Mouse (Mus musculus): ENCODE measurements around the gene Ubl3. TPM values are rescaled to one million over a fixed set of nuclear protein-coding genes. Genes with fewer than 3 reads are reported as not detected.

Gene Ubl3
- polyA plus RNA-seq, 1 experiment, result 43.3 TPM

DNA sequence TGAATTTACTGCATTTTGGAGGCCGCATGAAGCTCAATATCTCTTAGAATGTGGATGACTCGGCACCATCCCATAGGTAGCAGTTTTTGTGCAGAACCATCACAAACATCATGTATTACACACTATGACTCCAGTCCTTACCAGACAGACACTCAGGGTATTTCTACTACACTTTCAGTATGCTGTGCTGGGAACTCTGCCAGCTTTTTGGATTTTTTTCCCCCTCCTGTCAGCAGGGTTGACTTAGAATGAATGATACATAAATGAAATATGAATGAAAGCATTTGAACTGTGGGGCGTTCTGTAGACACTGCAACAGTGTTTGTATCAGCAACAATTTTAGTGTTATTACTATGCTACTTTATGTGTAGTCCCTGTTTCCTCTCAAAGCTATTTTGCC is 17.9 kb downstream of the Ubl3 start:
- Histone ChIP-seq H3ac (ENCODE audit: control insufficient read depth, insufficient read length) (no peak overlapping the region), H3K4me3 (no peak overlapping the region), H3K27me3 (ENCODE audit: control insufficient read depth, insufficient read depth, insufficient read length) (no peaks in the 10 kb centered on the region), H3K36me3 (ENCODE audit: control insufficient read depth, insufficient read depth) (no peaks in the 10 kb centered on the region), H3K79me2 (ENCODE audit: control insufficient read depth, insufficient read depth) (peaks cover 90% of the 10 kb centered on the region), H3K4me2 (ENCODE audit: low read depth) (peak overlapping the region; percentile 84)
- TF ChIP-seq E2F4 (IDR thresholded peaks at IDR 0.05; ENCODE audit: insufficient read depth) (no peak), TCF12 (IDR thresholded peaks at IDR 0.05; ENCODE audit: insufficient read depth, poor library complexity, severe bottlenecking) (no peak), POLR2AphosphoS2 (IDR thresholded peaks at IDR 0.05; ENCODE audit: insufficient read length, low read depth) (no peak), MYOG (IDR thresholded peaks at IDR 0.05; ENCODE audit: control insufficient read depth in 1 of 3, insufficient read depth in 1 of 3, insufficient read length in 2 of 3, low read depth in 2 of 3) (no peak), REST (IDR thresholded peaks at IDR 0.05; ENCODE audit: insufficient read depth, insufficient read length) (no peak), TCF3 (IDR thresholded peaks at IDR 0.05; ENCODE audit: insufficient read length, low read depth) (no peak), USF1 (IDR thresholded peaks at IDR 0.05; ENCODE audit: low read depth) (no peak), MAX (IDR thresholded peaks at IDR 0.05; ENCODE audit: low read depth) (no peak), POLR2A (IDR thresholded peaks at IDR 0.05; ENCODE audit: insufficient read length, low read depth) (no peak), CEBPB (IDR thresholded peaks at IDR 0.05; ENCODE audit: insufficient read depth, poor library complexity, severe bottlenecking) (no peak), SRF (IDR thresholded peaks at IDR 0.05; ENCODE audit: control insufficient read depth, insufficient read length, low read depth) (no peak), MYOD1 (IDR thresholded peaks at IDR 0.05; ENCODE audit: control insufficient read depth in 1 of 3, insufficient read length in 2 of 3, low read depth in 2 of 3) (no peak)

DNA sequence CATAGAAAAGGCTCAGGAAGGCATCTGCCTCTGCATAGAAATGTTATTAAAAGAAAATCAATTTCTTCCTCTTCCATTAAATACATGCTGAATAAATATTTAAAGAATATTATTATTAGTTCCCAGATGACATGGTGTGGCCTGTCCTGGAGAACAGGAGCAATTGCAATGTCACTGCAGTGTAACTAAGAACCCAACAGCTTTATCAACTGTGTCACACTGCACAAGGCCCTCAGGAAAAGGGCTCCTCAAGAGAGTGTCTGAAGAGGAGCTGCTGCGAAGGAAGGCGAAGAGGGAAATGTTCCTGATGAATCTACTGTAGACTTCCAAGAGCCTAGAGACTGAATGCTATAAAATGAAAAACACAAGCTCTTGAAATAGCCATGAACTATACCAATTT is 18.7 kb downstream of the Ubl3 start:
- H3K36me3 ChIP-seq (ENCODE audit: control insufficient read depth, insufficient read depth), result no peaks in the 10 kb centered on the region
- no peak overlapping the region for H3K4me3 ChIP-seq
- H3K4me2 ChIP-seq (ENCODE audit: low read depth), result peak overlapping the region; percentile 84
- TF ChIP-seq POLR2A (IDR thresholded peaks at IDR 0.05; ENCODE audit: insufficient read length, low read depth), result no peak
- no peak for TF ChIP-seq CEBPB (IDR thresholded peaks at IDR 0.05; ENCODE audit: insufficient read depth, poor library complexity, severe bottlenecking)
- TF ChIP-seq TCF3 (IDR thresholded peaks at IDR 0.05; ENCODE audit: insufficient read length, low read depth), result no peak
- no peak for TF ChIP-seq POLR2AphosphoS2 (IDR thresholded peaks at IDR 0.05; ENCODE audit: insufficient read length, low read depth)
- no peak for TF ChIP-seq E2F4 (IDR thresholded peaks at IDR 0.05; ENCODE audit: insufficient read depth)
- TF ChIP-seq MAX (IDR thresholded peaks at IDR 0.05; ENCODE audit: low read depth), result no peak
- TF ChIP-seq TCF12 (IDR thresholded peaks at IDR 0.05; ENCODE audit: insufficient read depth, poor library complexity, severe bottlenecking), result no peak
- TF ChIP-seq MYOD1 (IDR thresholded peaks at IDR 0.05; ENCODE audit: control insufficient read depth in 1 of 3, insufficient read length in 2 of 3, low read depth in 2 of 3), result no peak
- TF ChIP-seq SRF (IDR thresholded peaks at IDR 0.05; ENCODE audit: control insufficient read depth, insufficient read length, low read depth), result no peak
- TF ChIP-seq REST (IDR thresholded peaks at IDR 0.05; ENCODE audit: insufficient read depth, insufficient read length), result no peak
- TF ChIP-seq USF1 (IDR thresholded peaks at IDR 0.05; ENCODE audit: low read depth), result no peak
- TF ChIP-seq MYOG (IDR thresholded peaks at IDR 0.05; ENCODE audit: control insufficient read depth in 1 of 3, insufficient read depth in 1 of 3, insufficient read length in 2 of 3, low read depth in 2 of 3), result no peak
- H3K79me2 ChIP-seq (ENCODE audit: control insufficient read depth, insufficient read depth), result peaks cover 90% of the 10 kb centered on the region
- H3K27me3 ChIP-seq (ENCODE audit: control insufficient read depth, insufficient read depth, insufficient read length), result no peaks in the 10 kb centered on the region
- H3ac ChIP-seq (ENCODE audit: control insufficient read depth, insufficient read length), result no peak overlapping the region

DNA sequence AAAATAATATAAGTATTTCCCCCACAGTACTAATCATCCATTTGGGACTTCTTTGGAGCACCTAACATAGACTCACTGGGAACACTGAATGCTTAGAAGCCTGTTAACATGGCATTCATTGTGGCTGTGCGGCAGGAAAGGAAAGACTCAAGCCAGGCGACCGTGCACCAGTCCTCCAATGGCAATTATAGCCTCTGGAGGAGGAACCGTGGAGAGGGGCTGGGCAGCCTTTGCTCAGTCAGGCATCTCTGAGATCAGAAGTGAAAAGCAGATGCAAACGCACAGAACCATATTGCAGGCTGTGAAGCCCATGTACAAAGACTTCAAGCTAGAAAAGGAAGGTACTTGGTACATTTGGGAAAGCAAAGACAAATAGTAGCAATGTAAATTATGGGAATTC is 20.4 kb downstream of the Ubl3 start:
- Histone ChIP-seq H3K4me2 (ENCODE audit: low read depth) (no peak overlapping the region), H3K4me3 (no peak overlapping the region), H3K27me3 (ENCODE audit: control insufficient read depth, insufficient read depth, insufficient read length) (no peaks in the 10 kb centered on the region), H3K79me2 (ENCODE audit: control insufficient read depth, insufficient read depth) (peaks cover 90% of the 10 kb centered on the region), H3K36me3 (ENCODE audit: control insufficient read depth, insufficient read depth) (no peaks in the 10 kb centered on the region), H3ac (ENCODE audit: control insufficient read depth, insufficient read length) (no peak overlapping the region)
- TF ChIP-seq MYOD1 (IDR thresholded peaks at IDR 0.05; ENCODE audit: control insufficient read depth in 1 of 3, insufficient read length in 2 of 3, low read depth in 2 of 3) (no peak), E2F4 (IDR thresholded peaks at IDR 0.05; ENCODE audit: insufficient read depth) (no peak), CEBPB (IDR thresholded peaks at IDR 0.05; ENCODE audit: insufficient read depth, poor library complexity, severe bottlenecking) (no peak), POLR2A (IDR thresholded peaks at IDR 0.05; ENCODE audit: insufficient read length, low read depth) (no peak), POLR2AphosphoS2 (IDR thresholded peaks at IDR 0.05; ENCODE audit: insufficient read length, low read depth) (no peak), TCF12 (IDR thresholded peaks at IDR 0.05; ENCODE audit: insufficient read depth, poor library complexity, severe bottlenecking) (no peak), USF1 (IDR thresholded peaks at IDR 0.05; ENCODE audit: low read depth) (no peak), TCF3 (IDR thresholded peaks at IDR 0.05; ENCODE audit: insufficient read length, low read depth) (no peak), MYOG (IDR thresholded peaks at IDR 0.05; ENCODE audit: control insufficient read depth in 1 of 3, insufficient read depth in 1 of 3, insufficient read length in 2 of 3, low read depth in 2 of 3) (no peak), REST (IDR thresholded peaks at IDR 0.05; ENCODE audit: insufficient read depth, insufficient read length) (no peak), MAX (IDR thresholded peaks at IDR 0.05; ENCODE audit: low read depth) (no peak), SRF (IDR thresholded peaks at IDR 0.05; ENCODE audit: control insufficient read depth, insufficient read length, low read depth) (no peak)

DNA sequence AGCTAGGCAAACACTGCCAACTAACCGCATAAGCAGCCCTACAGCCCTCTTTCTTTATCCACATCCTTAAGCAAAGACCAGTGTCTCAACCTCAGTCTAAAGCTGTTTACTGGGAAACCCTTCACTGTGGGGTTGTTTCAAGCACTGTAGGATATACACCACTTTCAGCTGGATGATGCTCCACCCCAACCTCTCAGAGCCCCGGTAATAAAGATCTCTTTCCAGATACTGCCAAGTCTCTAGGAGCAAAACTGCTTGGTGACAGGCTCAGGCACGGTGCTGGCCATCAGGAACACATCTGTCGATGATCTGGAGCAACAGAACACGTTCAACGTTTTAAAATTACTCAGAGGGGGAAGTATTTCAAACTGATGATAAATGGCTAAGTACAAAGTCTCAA is 25.0 kb downstream of the Ubl3 start:
- H3K79me2 ChIP-seq (ENCODE audit: control insufficient read depth, insufficient read depth), result peaks cover 100% of the 10 kb centered on the region
- no peak overlapping the region for H3ac ChIP-seq (ENCODE audit: control insufficient read depth, insufficient read length)
- H3K4me2 ChIP-seq (ENCODE audit: low read depth), result no peak overlapping the region
- H3K36me3 ChIP-seq (ENCODE audit: control insufficient read depth, insufficient read depth), result no peaks in the 10 kb centered on the region
- no peak overlapping the region for H3K4me3 ChIP-seq
- TF ChIP-seq CEBPB (IDR thresholded peaks at IDR 0.05; ENCODE audit: insufficient read depth, poor library complexity, severe bottlenecking), result no peak
- TF ChIP-seq USF1 (IDR thresholded peaks at IDR 0.05; ENCODE audit: low read depth), result no peak
- no peak for TF ChIP-seq SRF (IDR thresholded peaks at IDR 0.05; ENCODE audit: control insufficient read depth, insufficient read length, low read depth)
- TF ChIP-seq MYOD1 (IDR thresholded peaks at IDR 0.05; ENCODE audit: control insufficient read depth in 1 of 3, insufficient read length in 2 of 3, low read depth in 2 of 3), result no peak
- no peak for TF ChIP-seq POLR2AphosphoS2 (IDR thresholded peaks at IDR 0.05; ENCODE audit: insufficient read length, low read depth)
- TF ChIP-seq E2F4 (IDR thresholded peaks at IDR 0.05; ENCODE audit: insufficient read depth), result no peak
- H3K27me3 ChIP-seq (ENCODE audit: control insufficient read depth, insufficient read depth, insufficient read length), result no peaks in the 10 kb centered on the region

DNA sequence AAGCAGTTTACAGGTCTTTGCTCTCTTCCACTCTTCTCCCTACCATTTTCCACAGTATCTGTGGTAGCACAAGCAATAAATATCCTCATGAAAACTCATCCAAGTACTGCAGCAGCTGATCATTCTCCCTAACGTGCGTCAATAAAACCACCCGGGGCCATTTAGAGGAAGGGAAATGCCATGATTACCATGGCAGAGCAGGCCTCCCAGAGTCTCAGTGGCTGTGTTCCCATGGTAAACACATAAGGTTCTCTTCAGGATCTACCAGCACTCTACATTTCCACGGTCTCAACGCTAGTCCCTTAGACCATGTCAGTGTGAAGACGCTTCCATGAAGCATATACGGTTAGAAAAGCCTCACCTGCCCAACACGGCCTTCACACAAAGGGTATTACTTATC is 26.0 kb downstream of the Ubl3 start:
- no peak overlapping the region for H3ac ChIP-seq (ENCODE audit: control insufficient read depth, insufficient read length)
- peaks cover 99% of the 10 kb centered on the region for H3K79me2 ChIP-seq (ENCODE audit: control insufficient read depth, insufficient read depth)
- H3K4me3 ChIP-seq, result no peak overlapping the region
- H3K4me2 ChIP-seq (ENCODE audit: low read depth), result no peak overlapping the region
- no peaks in the 10 kb centered on the region for H3K36me3 ChIP-seq (ENCODE audit: control insufficient read depth, insufficient read depth)
- TF ChIP-seq SRF (IDR thresholded peaks at IDR 0.05; ENCODE audit: control insufficient read depth, insufficient read length, low read depth), result no peak
- TF ChIP-seq MYOD1 (IDR thresholded peaks at IDR 0.05; ENCODE audit: control insufficient read depth in 1 of 3, insufficient read length in 2 of 3, low read depth in 2 of 3), result no peak
- no peak for TF ChIP-seq TCF3 (IDR thresholded peaks at IDR 0.05; ENCODE audit: insufficient read length, low read depth)
- no peak for TF ChIP-seq E2F4 (IDR thresholded peaks at IDR 0.05; ENCODE audit: insufficient read depth)
- TF ChIP-seq MAX (IDR thresholded peaks at IDR 0.05; ENCODE audit: low read depth), result no peak
- no peak for TF ChIP-seq USF1 (IDR thresholded peaks at IDR 0.05; ENCODE audit: low read depth)
- no peak for TF ChIP-seq REST (IDR thresholded peaks at IDR 0.05; ENCODE audit: insufficient read depth, insufficient read length)
- no peak for TF ChIP-seq MYOG (IDR thresholded peaks at IDR 0.05; ENCODE audit: control insufficient read depth in 1 of 3, insufficient read depth in 1 of 3, insufficient read length in 2 of 3, low read depth in 2 of 3)
- no peak for TF ChIP-seq TCF12 (IDR thresholded peaks at IDR 0.05; ENCODE audit: insufficient read depth, poor library complexity, severe bottlenecking)
- TF ChIP-seq CEBPB (IDR thresholded peaks at IDR 0.05; ENCODE audit: insufficient read depth, poor library complexity, severe bottlenecking), result no peak
- no peak for TF ChIP-seq POLR2A (IDR thresholded peaks at IDR 0.05; ENCODE audit: insufficient read length, low read depth)
- no peak for TF ChIP-seq POLR2AphosphoS2 (IDR thresholded peaks at IDR 0.05; ENCODE audit: insufficient read length, low read depth)
- H3K27me3 ChIP-seq (ENCODE audit: control insufficient read depth, insufficient read depth, insufficient read length), result no peaks in the 10 kb centered on the region

All from myocyte (in vitro differentiated cells).